Mouse (Mus musculus): ENCODE results near the gene Wdr25. TPM values are rescaled to one million over a fixed set of nuclear protein-coding genes. Genes with fewer than 3 reads are reported as not detected.
"Not testable (repeated sequence)": the region's sequence is repeated elsewhere in the genome, so short reads cannot be mapped to it uniquely, and the experiment has no call there.

Wdr25 gene
- total RNA-seq (2021), result 1 to 10 TPM; 7.4 TPM
- long read RNA-seq, experiment 1, partial matches to known transcripts, result 1 of 8 reads
- long read RNA-seq, experiment 1, other reads (novel, unspliced or antisense), result 7 of 8 reads
- long read RNA-seq, experiment 2, partial matches to known transcripts, result 1 of 7 reads
- long read RNA-seq, experiment 2, other reads (novel, unspliced or antisense), result 6 of 7 reads

- intact Hi-C loops (cut with DNase I), result no loop called here
- DNase-seq (ENCODE audit: low spot score in 2 of 2), result no peak
Measured at GRCm38 (mm10) chr12:108892989-108893714, at the start of gene Wdr25. Wdr25 (plus strand) TSS chr12:108893631.

DNA sequence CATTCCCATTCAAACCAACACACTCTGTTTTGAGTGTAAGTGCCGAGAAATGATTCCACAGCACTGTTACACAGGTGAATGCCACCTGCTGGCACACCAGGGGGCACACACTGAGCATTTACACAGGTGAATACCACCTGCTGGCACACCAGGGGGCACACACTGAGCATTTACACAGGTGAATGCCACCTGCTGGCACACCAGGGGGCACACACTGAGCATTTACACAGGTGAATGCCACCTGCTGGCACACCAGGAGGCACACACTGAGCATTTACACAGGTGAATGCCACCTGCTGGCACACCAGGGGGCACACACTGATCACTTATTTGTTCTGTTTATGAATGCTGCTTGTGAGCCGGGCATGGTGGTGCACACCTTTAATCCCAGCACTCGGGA is 45.4 kb upstream of the Wdr25 start:
- DNase-seq (ENCODE audit: low spot score in 2 of 2); intact Hi-C loops (cut with DNase I): not testable (repeated sequence)

DNA sequence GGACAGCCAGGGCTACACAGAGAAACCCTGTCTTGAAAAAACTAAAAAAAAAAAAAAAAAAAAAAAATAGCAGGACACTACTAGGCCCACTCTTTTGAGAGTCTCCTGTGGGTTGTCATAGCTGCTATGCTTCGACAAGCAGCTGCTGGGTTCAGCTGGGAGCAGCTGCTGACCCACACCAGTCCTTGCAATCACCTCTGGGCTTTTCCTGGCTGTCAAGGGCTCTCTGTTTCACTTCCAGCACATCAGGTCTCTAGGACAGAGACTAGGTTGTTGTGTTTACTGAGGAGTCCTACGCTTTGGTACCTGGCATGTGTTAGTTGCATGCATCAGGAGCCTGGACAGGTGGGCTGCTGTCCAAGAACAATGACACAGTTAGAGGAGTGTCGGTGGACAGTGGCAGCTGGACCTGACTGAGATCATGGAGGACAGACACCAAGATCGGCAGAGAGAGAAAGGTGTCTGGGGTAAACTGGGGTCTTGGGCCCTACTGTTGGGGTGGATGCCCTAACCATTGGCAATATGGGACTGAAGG is 43.9 kb upstream of the Wdr25 start:
- intact Hi-C loops (cut with DNase I), result no loop called here
- no peak for DNase-seq (ENCODE audit: low spot score in 2 of 2)

DNA sequence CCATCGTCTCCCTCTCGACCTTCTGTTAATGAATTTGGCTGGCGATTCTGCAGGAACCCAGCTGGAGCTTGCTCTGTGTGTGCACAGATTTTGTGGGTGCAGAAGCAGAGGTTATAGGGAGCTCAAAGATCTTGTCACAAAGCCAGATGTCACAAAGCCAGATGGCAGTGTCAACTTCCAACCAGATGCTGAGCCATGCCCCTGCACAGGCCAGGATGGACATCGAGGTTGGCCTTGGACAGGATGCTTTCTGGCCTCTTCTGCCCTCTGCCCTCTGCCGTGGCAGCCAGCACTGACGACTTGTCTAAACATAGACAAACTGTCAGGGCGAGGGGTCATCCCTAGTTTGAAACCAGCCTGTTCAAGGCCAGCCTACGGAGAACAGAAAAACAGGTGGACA is 43.3 kb upstream of the Wdr25 start:
- DNase-seq (ENCODE audit: low spot score in 2 of 2), result no peak
- intact Hi-C loops (cut with DNase I), result no loop called here

DNA sequence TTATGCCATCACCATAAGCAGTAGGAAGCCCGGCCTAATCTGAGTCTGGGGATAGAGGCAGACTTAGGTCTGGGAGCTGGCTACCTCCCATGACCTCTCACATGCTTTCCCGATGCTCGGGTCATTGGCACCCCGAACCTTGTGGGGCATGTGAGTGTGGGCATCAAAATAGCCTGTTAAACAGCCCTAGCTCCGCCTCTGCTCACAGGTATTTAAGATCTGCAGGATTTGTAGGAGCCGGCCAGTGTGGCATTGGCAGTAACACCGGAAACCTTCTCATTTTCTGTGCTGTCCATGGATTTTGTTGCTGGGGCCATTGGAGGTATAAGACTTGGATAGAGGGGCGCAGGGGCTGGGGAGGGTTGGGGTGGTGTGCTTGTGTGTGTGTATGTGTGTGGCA is 42.5 kb upstream of the Wdr25 start:
- DNase-seq (ENCODE audit: low spot score in 2 of 2), result no peak
- intact Hi-C loops (cut with DNase I), result no loop called here

- intact Hi-C loops (cut with DNase I), result no loop called here
- no peak for DNase-seq (ENCODE audit: low spot score in 2 of 2)
Measured at GRCm38 (mm10) chr12:108852822-108853221, 40.6 kb upstream of the Wdr25 start.

DNA sequence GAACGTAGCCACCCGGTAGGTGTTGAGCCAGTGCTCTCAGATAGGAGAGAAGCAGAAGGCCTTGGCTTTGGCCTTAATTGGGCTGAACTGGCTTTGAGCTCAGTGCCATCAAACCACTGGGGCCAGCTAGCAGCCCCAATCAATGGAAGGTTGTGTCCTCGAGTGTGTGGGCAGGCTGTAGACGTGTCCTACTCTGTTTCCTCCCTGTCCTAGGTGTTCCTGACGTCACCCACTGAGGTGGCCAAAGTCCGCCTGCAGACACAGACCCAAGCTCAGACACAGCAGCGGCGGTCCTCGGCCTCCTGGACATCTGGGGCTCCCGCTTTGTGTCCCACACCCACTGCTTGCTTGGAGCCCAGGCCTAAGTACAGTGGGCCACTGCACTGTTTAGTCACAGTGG is 38.4 kb upstream of the Wdr25 start:
- DNase-seq (ENCODE audit: low spot score in 2 of 2), result no peak
- intact Hi-C loops (cut with DNase I), result no loop called here

DNA sequence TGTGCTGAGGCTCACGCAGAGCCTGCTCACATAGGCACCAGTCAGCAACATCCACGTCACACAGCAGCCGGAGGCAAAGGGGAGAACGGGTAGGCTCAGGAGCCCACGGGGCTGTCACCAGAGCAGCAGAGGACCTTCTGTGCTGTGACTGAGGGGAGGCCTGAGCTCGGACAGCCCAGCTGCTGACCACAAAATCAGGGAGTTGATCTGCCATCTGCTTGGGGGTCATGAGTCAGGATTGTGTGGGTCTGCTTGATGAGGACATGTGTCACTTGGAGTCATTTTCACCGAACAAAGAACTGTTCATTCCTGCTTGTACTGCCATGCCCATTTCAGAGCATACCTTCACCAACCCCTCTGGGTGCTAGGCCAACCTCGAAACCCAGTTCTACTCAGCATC is 37.2 kb upstream of the Wdr25 start:
- intact Hi-C loops (cut with DNase I), result no loop called here

DNA sequence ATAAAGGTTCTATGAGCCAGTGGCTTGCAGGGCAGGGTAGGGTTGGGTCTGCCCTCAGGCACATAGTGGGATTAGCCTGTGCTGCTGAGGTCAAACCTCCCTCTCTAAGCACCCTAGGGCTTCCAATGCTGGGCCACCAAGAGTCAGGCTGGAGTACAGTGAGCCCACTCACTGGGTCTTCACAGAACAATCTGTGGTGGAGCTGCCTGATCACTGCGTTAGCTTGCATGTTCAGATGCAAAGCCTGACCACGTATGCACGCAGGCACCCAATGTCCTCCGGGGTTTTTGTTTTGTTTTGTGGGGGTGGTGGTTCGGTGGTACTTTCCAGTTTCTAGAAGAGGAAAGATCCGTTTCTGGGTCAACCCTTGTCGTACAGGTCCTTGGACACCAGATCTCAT is 36.3 kb upstream of the Wdr25 start:
- DNase-seq (ENCODE audit: low spot score in 2 of 2), result no peak
- intact Hi-C loops (cut with DNase I), result no loop called here

More for the DNA sequence above, 37.2 kb upstream of the Wdr25 start:
- no peak for DNase-seq (ENCODE audit: low spot score in 2 of 2)

- no peak for DNase-seq (ENCODE audit: low spot score in 2 of 2)
- intact Hi-C loops (cut with DNase I), result no loop called here
Measured at GRCm38 (mm10) chr12:108857589-108858184, 35.7 kb upstream of the Wdr25 start.

DNA sequence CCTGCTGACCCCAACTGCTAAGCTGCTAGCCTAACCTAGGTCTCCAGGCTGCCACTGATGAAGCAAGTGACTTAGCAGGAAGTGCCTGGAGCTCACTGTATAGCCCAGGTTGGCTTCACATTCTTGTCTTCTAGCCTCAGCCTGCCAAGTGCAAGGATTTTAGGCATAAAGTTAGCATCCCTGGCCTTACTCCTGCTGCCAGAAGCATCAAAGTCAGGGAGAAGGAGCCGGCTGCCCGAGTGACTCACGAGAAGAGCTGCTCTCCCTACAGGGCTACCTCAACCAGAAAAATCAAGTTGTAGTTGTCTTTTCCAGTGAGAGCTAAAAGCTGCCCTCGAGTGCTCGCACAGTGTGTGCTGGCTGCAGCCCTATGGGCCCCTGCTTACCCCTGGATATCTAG is 34.9 kb upstream of the Wdr25 start:
- no peak for DNase-seq (ENCODE audit: low spot score in 2 of 2)
- intact Hi-C loops (cut with DNase I), result no loop called here

DNA sequence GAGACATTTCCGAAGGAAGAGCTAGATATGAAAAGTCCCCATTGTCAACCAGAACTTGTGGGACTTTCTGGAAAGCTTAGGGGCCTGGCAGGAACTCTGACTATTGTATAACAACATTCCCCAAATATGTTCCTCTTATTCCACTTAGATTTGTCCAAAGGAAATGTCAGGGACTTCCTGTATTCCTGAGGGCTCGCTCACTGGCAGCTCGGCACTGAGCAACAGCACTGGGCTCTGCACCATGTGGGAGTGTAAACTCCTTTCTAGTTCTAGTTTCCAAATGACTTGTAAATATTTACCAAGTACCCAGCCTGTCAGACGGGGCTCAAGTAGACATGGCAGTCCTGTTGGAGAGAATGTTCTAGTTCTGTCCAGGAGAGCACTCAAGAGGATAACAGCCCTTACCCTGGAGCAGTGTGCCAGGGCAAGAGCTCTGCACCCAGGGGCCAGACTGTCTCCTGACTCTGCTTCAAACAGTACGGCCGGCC is 28.4 kb upstream of the Wdr25 start:
- DNase-seq (ENCODE audit: low spot score in 2 of 2), result no peak
- intact Hi-C loops (cut with DNase I), result no loop called here

DNA sequence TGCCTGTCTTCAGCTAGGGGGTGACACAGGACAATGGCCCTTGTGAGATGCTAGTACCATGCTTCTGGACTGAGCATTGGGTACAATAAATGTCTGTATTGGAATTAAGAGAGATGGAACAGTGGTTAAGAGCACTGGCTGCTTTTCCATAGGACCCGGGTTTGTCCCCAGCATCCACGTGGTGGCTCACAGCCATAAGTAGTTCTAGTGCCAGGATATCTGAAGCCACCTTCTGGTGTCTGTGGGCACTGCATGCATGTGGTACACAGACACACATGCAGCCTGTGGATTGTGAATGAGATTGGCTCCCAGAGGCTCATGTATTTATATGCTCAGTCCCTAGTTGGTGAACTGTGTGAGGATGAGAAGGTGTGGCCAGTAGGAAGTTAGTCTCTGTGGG is 23.9 kb upstream of the Wdr25 start:
- peak in 1 of 2 experiments; percentile 31 for DNase-seq (ENCODE audit: low spot score in 2 of 2)
- intact Hi-C loops (cut with DNase I), result no loop called here

DNA sequence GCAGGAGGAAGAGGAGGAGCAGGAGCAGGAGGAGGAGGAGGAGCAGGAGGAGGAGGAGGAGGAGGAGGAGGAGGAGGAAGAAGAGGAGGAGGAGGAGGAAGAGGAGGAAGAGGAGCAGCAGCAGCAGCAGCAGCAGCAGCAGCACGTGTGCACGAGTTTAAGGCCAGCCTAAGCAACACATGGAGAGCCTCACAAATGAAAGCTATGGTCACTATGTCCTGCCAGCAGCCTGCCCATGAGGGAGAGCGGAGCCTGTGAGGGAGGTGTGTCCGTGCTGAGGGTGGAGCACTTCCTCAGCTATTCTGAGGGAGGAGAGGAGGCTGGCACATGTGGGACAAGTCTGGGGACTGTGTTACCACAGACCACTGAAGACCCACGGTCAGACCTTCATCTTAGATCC is 20.3 kb upstream of the Wdr25 start:
- DNase-seq (ENCODE audit: low spot score in 2 of 2), result no peak
- intact Hi-C loops (cut with DNase I), result no loop called here

GRCm38 (mm10) chr12:108879138-108879537 is 14.3 kb upstream of the Wdr25 start:
- no peak for DNase-seq (ENCODE audit: low spot score in 2 of 2)
- intact Hi-C loops (cut with DNase I), result no loop called here

GRCm38 (mm10) chr12:108880606-108881005 is 12.8 kb upstream of the Wdr25 start:
- intact Hi-C loops (cut with DNase I), result no loop called here
- no peak for DNase-seq (ENCODE audit: low spot score in 2 of 2)

GRCm38 (mm10) chr12:108881192-108881591 is 12.2 kb upstream of the Wdr25 start:
- intact Hi-C loops (cut with DNase I), result no loop called here
- DNase-seq (ENCODE audit: low spot score in 2 of 2), result no peak

DNA sequence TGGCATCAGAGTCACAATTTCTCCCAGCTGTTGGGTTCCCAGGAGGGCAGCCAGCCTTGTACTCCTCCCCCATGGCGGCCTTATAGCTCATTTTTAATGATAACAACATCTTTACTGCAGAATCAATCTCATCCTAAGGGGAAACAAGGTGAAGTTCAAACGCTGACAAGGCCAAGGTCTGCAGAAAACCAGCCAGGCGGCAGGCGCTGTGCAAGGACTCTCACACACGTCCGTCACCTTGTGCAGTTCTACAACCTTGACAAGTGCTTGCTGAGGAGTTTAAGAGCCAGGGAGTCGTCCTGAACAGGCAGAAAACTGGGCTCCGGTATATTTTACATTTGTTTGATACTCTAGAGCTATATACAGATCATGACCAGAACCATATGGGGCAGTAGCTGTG is 10.7 kb upstream of the Wdr25 start:
- no peak for DNase-seq (ENCODE audit: low spot score in 2 of 2)
- intact Hi-C loops (cut with DNase I), result no loop called here

DNA sequence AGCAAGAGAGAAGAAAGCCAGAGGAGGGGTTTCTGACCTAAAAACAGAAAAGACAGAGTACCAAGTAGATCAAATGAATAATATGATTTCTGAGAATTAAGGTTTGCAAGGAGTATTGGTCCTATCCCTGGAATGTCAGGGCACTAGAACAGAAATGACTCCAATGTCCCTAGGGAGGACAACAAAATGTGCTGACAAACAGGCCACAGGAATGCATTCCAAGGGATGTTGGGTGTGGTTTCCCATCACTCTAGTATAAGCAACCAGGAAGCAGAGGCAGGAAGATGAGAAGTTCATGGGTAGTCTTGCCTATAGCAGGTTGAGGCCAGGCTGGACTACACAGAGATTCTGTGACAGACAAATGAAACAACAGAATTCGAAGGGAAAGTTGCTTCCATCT is 7.5 kb upstream of the Wdr25 start:
- no peak for DNase-seq (ENCODE audit: low spot score in 2 of 2)
- intact Hi-C loops (cut with DNase I), result no loop called here

- intact Hi-C loops (cut with DNase I), result no loop called here
- no peak for DNase-seq (ENCODE audit: low spot score in 2 of 2)
Measured at GRCm38 (mm10) chr12:108887077-108887476, 6.4 kb upstream of the Wdr25 start.

DNA sequence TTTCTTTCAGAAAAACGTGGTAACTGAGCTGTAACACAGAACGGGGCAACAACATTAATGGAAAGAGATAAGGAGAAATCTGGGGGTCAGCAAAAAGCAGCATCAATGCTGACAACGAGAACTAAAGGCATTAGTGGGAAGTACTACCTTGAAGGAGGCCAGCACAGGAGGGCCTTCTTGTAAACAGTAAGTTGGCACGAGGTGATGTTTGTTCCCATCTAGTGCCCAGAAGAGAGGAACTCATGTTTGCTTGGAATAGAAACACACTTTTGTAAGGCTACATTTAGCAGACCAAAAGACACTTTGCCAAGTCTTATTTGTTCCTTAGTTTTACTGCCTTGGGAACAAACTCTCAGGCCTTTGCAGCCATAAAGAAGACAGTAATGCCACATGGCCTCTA is 4.8 kb upstream of the Wdr25 start:
- intact Hi-C loops (cut with DNase I), result no loop called here
- DNase-seq (ENCODE audit: low spot score in 2 of 2), result no peak

All from left cerebral cortex, postnatal 14 days (tissue).